Mouse (Mus musculus) right cerebral cortex, postnatal 25 days (tissue): ENCODE data around the gene Fth1.
"Not testable (repeated sequence)": the region's sequence is repeated elsewhere in the genome, so short reads cannot be mapped to it uniquely, and the experiment has no call there.

Experiments
- DNase-seq: peaks from one replicate; pipeline ENCODE4 v3.0.0; 2022

The Fth1 gene

GRCm38 (mm10) chr19:9964205-9964916, 16.0 kb upstream of the Fth1 start:
- DNase-seq = peak; percentile 39

DNA sequence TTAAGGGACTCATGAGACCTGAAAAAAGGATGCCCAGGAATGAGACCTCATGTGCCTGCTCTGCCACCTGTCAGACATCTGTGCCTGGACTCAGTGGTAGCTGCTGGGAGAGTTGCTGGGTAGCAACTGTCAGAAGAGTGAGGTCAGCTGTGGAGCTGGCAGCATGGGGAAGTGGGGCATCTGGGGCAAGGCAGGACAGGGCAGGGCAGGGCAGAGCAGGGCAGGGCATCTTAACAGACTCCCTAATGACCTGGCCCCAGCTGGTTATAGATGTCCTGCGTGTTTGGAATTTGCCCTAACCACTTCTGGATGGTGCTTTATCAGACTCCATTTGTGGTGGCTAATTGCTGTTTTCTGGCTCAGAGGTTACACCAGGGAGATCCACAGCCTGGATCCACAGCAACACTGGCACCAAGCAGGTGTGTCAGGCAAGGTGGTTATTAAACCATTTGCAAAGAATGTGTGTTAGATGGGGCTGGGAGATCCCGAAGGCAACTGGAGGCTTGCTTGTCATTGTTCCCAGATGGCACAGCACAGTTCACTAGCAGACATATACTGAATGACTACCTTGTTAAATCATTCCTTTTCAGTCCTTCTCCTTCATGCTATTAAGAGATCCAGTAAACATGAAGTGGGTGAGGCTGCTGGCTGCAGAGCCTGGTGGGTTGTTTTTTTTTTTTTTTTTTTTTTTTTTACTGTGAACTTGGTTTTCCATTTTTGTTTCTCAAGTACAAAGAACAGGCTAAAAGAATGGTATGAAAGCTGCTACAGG, 14.1 kb upstream of the Fth1 start:
- no peak for DNase-seq

- DNase-seq = no peak
Measured at GRCm38 (mm10) chr19:9968081-9968787, 12.2 kb upstream of the Fth1 start.

- DNase-seq = not testable (repeated sequence)
Measured at GRCm38 (mm10) chr19:9974853-9975252, 5.5 kb upstream of the Fth1 start.

DNA sequence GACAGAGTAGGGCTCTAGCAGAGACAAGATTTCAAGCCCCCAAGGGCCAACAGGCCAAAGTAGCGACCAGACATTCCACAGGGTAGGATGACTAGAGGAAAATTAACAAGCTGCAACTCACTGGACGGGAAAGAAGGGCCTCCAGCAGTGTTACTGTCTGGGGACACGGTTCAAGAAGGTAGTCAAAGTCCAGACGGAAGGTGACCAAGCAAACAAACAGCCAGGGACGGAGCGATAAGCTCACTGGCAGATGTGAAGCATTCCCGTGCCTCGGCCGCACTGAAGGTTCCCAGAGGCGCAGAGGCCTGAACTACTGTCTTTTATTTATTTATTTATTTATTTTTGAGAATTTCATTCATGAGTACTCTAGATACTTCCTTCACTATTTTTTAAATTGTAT, 3.3 kb upstream of the Fth1 start:
- DNase-seq = no peak

GRCm38 (mm10) chr19:9978431-9978951, 1.9 kb upstream of the Fth1 start:
- no peak for DNase-seq

DNA sequence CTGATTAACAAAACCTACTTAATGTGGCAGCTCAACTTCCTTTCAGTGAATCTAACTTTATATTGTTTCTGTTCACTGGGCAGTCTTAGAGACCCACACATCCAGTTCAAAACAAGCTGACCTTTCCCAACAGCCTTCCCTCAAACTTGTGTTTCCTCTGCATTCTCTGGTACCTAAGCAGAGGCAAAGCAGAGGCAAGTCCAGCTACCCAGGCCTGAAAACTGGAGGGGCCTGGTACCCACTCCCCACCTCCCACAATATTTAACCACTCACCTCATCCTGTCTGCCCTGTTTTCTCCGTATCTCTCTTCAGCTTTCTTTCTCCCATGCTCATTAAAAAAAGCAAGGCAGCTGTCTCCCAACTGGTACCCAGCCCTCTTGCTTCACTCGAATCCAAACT, 1.2 kb upstream of the Fth1 start:
- DNase-seq = no peak

- DNase-seq = no peak
Measured at GRCm38 (mm10) chr19:9981621-9982020, 1.2 kb downstream of the Fth1 start.

- DNase-seq = peak; percentile 96
Measured at GRCm38 (mm10) chr19:9982151-9982851, 1.9 kb downstream of the Fth1 start.

GRCm38 (mm10) chr19:9982852-9983542, 2.6 kb downstream of the Fth1 start:
- DNase-seq = no peak

DNA sequence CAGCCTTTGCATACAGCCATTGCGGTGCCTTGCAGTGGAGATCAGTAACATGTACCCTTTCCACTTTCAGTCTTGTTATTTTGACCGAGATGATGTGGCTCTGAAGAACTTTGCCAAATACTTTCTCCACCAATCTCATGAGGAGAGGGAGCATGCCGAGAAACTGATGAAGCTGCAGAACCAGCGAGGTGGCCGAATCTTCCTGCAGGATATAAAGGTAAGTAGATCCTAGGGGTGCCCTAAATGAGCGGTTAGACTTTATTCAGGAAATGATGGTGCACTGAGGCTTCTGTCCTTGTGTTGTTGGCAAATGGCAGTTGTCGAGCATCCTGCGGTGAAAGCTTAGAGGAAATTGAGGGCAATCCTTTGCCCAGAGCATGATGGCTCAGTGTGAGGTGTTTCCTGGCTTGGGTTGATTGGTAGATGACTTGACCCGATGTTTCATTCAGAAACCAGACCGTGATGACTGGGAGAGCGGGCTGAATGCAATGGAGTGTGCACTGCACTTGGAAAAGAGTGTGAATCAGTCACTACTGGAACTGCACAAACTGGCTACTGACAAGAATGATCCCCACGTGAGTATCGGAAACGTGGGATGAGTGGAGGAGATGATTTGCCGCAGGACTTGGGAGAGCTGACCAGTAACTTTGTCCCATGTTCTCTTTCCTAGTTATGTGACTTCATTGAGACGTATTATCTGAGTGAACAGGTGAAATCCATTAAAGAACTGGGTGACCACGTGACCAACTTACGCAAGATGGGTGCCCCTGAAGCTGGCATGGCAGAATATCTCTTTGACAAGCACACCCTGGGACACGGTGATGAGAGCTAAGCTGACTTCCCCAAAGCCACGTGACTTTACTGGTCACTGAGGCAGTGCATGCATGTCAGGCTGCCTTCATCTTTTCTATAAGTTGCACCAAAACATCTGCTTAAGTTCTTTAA, 4.0 kb downstream of the Fth1 start:
- no peak for DNase-seq

DNA sequence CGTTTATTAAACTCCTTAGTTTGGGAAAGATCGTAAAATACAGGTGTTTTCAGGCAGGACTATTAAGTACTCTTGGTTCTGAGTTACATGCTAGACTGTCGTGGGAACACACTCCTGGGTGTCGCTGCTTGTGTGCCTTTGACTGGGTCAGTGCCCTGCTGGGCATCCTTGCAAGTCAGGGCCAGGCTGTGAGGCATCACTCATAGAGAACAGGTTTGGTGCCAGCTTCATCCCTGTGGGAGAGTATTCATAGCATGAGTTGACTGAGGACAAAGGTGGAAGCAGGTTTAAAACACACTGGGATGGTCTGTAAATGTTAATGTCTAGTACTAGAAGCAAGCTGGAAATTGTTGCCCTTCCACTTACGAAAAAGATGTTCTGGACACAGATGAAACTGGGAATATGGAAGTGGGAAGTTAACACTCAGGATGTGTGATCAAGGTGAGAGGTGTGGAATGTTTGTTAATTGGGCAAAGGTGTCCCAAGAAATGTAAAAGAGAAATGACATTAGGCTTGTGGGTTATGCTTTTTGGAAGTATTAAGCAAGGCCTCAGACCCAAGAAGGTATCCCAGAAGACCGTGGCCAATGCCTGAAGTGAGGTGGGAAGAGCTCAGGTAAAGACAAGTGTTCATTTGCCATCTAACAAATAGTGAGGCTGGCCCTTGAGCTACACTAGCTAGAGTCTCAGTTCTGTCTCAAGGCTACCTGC, 4.9 kb downstream of the Fth1 start:
- no peak for DNase-seq

GRCm38 (mm10) chr19:9985900-9986421, 5.6 kb downstream of the Fth1 start:
- no peak for DNase-seq

DNA sequence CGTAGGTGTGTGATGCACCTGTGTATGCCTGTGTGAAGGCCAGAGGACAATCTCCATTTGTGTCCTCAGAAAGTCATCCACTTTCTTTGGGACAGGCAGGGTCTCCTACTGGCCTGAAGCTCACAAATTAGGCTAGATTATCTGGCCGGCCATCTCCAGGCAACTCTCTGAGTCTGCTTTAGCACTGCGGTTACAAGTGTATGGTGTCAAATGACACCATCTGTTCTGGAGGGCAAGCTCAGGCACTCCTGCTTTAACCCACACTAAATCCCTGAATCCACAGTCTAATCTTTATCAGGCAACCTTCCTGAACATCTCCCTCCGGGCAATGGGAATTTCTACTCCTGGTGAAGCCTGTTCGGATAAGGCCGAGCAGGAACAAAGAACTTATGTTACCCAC, 6.8 kb downstream of the Fth1 start:
- no peak for DNase-seq

GRCm38 (mm10) chr19:9987593-9987992, 7.2 kb downstream of the Fth1 start:
- no peak for DNase-seq

- DNase-seq = no peak
Measured at GRCm38 (mm10) chr19:9989171-9989883, 8.9 kb downstream of the Fth1 start.

- no peak for DNase-seq
Measured at GRCm38 (mm10) chr19:9989884-9990256, 9.5 kb downstream of the Fth1 start.

DNA sequence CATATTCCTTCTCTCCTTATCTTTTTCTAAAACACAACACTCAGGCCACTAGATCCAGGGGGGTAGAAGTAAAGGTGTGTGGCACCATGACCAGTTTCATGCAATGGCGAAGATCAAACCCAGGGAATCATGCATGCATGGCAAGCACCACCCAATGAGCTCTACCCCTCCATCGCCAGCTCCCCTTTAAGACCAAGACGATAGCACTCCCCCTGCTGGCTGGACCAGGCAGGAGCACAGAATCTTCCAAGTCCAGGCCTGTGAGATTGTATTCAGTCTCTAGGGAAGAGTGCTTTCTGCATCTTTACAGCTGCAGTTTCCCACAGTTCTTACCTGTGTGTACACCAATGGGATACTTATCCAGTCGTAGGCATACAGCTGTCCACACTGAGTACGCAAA, 10.9 kb downstream of the Fth1 start:
- peak; percentile 70 for DNase-seq
